ENCODE assay signal across 1 mouse cellular context in the genomic region with DNA sequence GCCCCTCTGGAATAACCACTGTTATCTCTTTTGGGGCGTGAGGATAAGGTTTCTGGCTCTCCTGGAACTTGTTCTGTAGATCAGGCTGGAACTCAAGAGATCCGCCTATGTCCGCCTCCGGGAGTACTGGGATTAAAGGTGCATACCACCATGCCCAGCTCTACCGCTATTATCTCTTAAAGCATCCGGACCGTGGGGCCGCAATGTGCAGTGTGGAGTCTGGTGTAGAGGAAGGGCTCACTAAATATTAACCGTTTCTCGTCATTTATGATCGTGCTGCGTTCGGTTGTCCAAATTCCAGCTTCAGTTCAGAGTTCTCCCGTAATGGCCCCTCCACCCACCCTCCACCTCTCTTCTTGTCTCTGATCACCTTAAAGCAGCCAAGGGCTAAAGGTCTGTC.
TF ChIP-seq lines count a peak whose summit lies in the region.

No protein-coding gene starts in this region.

TF ChIP-seq in ES-E14, 5 proteins besides CTCF, POLR2A, EP300 and RAD21 (continued from another document):
- TF ChIP-seq ZC3H11A (IDR thresholded peaks at IDR 0.05; ENCODE audit: borderline replicate concordance, low read depth, low read length), result no peak
